24 mouse cellular contexts compared by ENCODE assay signal in the genomic region with DNA sequence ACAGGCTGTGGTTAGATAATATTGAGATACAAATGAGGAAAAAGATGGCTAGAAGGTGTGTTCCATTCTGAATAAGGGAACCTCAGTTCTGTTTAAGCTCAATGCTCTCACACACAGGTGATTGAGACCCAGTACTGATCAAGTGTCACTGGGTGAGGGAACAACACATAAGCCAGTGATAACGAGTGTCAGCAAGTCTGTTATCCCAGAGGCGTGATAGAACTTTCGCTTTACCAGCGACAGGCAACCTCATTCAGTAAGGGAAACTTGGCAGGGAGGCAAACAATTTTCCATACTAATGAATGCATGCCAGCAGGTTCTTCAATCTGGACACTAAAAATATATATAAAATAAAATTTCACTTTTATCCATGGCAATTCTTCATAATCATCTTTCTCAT.
"Had no signal": no experiment of that assay in that cellular context is flagged by ENCODE, and none has a peak within 500 bp of the region (broad histone marks: within the 10 kb centered on the region; RNA-seq: fewer than 3 reads in every experiment).

No protein-coding gene starts in this region.

- DNase-seq: kidney, adult 2 months; kidney, postnatal 25 days; layer of hippocampus, postnatal 36 days; liver; lung, adult 18-20 months; lung, postnatal 10 days; lung, postnatal 36 days; retina, postnatal 1 day; thymus, adult 2 months; thymus, postnatal 14 days; thymus, postnatal 4 days had no signal

- H3K36me3 ChIP-seq: limb, embryonic 10.5 days; limb, embryonic 13.5 days; liver, embryonic 12.5 days; liver, embryonic 15.5 days; lung, embryonic 15.5 days; midbrain, embryonic 10.5 days had no signal

- ATAC-seq: liver, embryonic 12.5 days; midbrain, embryonic 13.5 days; midbrain, embryonic 16.5 days had no signal

- H3K4me3 ChIP-seq: limb, embryonic 10.5 days; limb, embryonic 13.5 days; liver, embryonic 12.5 days; liver, embryonic 15.5 days; lung, embryonic 15.5 days; megakaryocyte, embryonic 14.5 days; midbrain, embryonic 10.5 days; midbrain, embryonic 13.5 days; myocyte; neural tube, embryonic 13.5 days had no signal

- H3K9me3 ChIP-seq: limb, embryonic 10.5 days; limb, embryonic 13.5 days; liver, embryonic 12.5 days; liver, embryonic 15.5 days; lung, embryonic 15.5 days; megakaryocyte, embryonic 14.5 days; midbrain, embryonic 10.5 days; midbrain, embryonic 13.5 days; neural tube, embryonic 13.5 days had no signal

- H3K4me2 ChIP-seq: limb, embryonic 13.5 days; liver, embryonic 12.5 days; liver, embryonic 15.5 days; lung, embryonic 15.5 days; midbrain, embryonic 13.5 days; neural tube, embryonic 13.5 days had no signal

- H3K27me3 ChIP-seq: limb, embryonic 13.5 days; liver, embryonic 12.5 days; liver, embryonic 15.5 days; lung, embryonic 15.5 days; megakaryocyte, embryonic 14.5 days; midbrain, embryonic 13.5 days; neural tube, embryonic 13.5 days had no signal

- H3K4me1 ChIP-seq: limb, embryonic 10.5 days; limb, embryonic 13.5 days; liver, embryonic 12.5 days; liver, embryonic 15.5 days; lung, embryonic 15.5 days; megakaryocyte, embryonic 14.5 days; midbrain, embryonic 10.5 days; midbrain, embryonic 13.5 days had no signal

- H3K27ac ChIP-seq: kidney, postnatal 0 days; limb, embryonic 10.5 days; limb, embryonic 13.5 days; liver, embryonic 12.5 days; liver, embryonic 15.5 days; lung, embryonic 15.5 days; midbrain, embryonic 10.5 days; midbrain, embryonic 13.5 days; neural tube, embryonic 13.5 days; stomach, postnatal 0 days had no signal

- H3K9ac ChIP-seq: limb, embryonic 13.5 days; liver, embryonic 12.5 days; liver, embryonic 15.5 days; lung, embryonic 15.5 days; midbrain, embryonic 13.5 days; neural tube, embryonic 13.5 days had no signal
